Mouse (Mus musculus): ENCODE results near the gene Cdkl3. TPM values are rescaled to one million over a fixed set of nuclear protein-coding genes. Genes with fewer than 3 reads are reported as not detected.

Gene Cdkl3
- polyA plus RNA-seq, 1 experiment from 2014 or later, result 20.4 TPM

DNA sequence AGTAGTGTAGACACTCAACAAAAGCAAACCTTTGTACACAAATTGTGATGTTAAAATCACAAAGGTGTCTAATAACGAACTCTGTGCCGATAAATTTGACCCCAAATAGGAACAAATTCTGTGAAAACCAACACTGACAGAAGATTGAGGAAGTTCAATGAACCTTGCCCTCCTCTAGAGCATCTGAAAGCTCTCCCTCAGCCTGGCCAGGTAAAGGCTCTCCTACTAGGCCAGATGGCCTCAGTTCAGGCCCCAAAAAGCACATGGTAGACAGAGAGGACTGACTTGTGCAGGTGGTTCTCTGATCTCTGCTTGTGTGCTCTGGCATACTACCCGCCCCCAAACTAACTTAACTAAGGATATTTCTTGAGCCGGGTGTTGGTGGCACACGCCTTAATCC, 58.4 kb downstream of the Cdkl3 start:
- H3K36me3 ChIP-seq (ENCODE audit: control insufficient read depth, insufficient read depth, low read length), result no peaks in the 10 kb centered on the region
- 98% methylated on average over 5 of the region's 5 CpGs for WGBS
- ATAC-seq (no peak), DNase-seq (ENCODE audit: low spot score) (no peak)
- H3K4me2 ChIP-seq (ENCODE audit: low read length), result no peak overlapping the region
- no peaks in the 10 kb centered on the region for H3K9me3 ChIP-seq (replicated peaks; ENCODE audit: control insufficient read depth, low read length)
- no peak overlapping the region for H3K9ac ChIP-seq (ENCODE audit: low read length)
- no peak overlapping the region for H3K4me3 ChIP-seq (ENCODE audit: low read depth, low read length)
- no peaks in the 10 kb centered on the region for H3K27me3 ChIP-seq (replicated peaks; ENCODE audit: control insufficient read depth, insufficient read depth, low read length)
- H3K4me1 ChIP-seq (ENCODE audit: control insufficient read depth, insufficient read depth, low read length), result no peaks in the 10 kb centered on the region
- no peak overlapping the region for H3K27ac ChIP-seq (ENCODE audit: low read depth, low read length)

DNA sequence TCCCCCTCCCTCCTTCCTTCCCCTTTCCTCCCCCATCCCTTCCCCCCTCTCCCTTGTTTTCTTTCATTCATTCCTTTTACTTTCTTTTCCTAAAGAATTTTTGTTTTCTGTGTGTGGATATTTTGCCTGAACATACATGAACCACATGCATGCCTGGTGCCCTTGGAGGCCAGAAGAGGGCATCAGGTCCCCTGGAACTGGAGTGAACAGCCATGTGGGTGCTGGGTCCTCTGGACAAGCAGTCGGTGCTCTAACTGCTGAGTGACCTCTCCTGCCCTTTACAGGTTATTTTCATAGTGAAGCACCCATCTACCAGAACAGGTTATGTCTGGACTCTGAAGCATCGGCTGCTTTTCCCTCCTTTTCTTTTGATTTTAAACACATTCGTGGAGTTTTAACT, 60.4 kb downstream of the Cdkl3 start:
- Histone ChIP-seq H3K4me1 (ENCODE audit: control insufficient read depth, insufficient read depth, low read length) (no peaks in the 10 kb centered on the region), H3K4me2 (ENCODE audit: low read length) (no peak overlapping the region), H3K27me3 (replicated peaks; ENCODE audit: control insufficient read depth, insufficient read depth, low read length) (no peaks in the 10 kb centered on the region), H3K9me3 (replicated peaks; ENCODE audit: control insufficient read depth, low read length) (no peaks in the 10 kb centered on the region), H3K27ac (ENCODE audit: low read depth, low read length) (no peak overlapping the region), H3K36me3 (ENCODE audit: control insufficient read depth, insufficient read depth, low read length) (no peaks in the 10 kb centered on the region), H3K9ac (ENCODE audit: low read length) (no peak overlapping the region), H3K4me3 (ENCODE audit: low read depth, low read length) (no peak overlapping the region)
- WGBS, result 62% methylated on average over 3 of the region's 3 CpGs
- DNase-seq (ENCODE audit: low spot score) (no peak), ATAC-seq (no peak)

- Histone ChIP-seq H3K27ac (ENCODE audit: low read depth, low read length) (no peak overlapping the region), H3K9ac (ENCODE audit: low read length) (0 out of 2 replicates have a peak overlapping the region, but pooled peaks have one; percentile 7), H3K4me2 (ENCODE audit: low read length) (no peak overlapping the region), H3K4me3 (ENCODE audit: low read depth, low read length) (no peak overlapping the region), H3K36me3 (ENCODE audit: control insufficient read depth, insufficient read depth, low read length) (no peaks in the 10 kb centered on the region), H3K4me1 (ENCODE audit: control insufficient read depth, insufficient read depth, low read length) (no peaks in the 10 kb centered on the region), H3K9me3 (replicated peaks; ENCODE audit: control insufficient read depth, low read length) (no peaks in the 10 kb centered on the region), H3K27me3 (replicated peaks; ENCODE audit: control insufficient read depth, insufficient read depth, low read length) (no peaks in the 10 kb centered on the region)
- DNase-seq (ENCODE audit: low spot score) (no peak), ATAC-seq (no peak)
- 9% methylated on average over 5 of the region's 5 CpGs for WGBS
Observed at GRCm38 (mm10) chr11:52065841-52066240, 61.8 kb downstream of the Cdkl3 start.

DNA sequence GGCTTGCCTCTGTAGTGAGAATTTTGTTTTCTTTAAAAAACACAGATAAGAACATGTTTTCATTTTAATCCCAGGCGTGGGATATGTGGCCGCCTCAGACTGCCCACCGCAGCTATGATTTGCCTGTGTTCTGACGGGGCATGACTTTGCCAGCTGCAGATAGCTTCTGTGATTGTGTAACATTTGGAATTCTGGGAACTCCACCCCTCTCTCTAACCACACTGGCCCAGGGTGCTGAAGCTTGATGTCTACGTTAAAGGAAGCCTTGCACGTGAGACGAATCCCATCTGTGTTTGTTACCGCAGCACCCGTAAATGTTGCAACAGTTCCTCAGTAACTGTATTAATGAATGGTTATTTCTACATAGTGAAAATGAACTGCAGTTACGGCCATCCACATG, 67.7 kb downstream of the Cdkl3 start:
- WGBS, result 89% methylated on average over 10 of the region's 10 CpGs
- Histone ChIP-seq H3K27me3 (replicated peaks; ENCODE audit: control insufficient read depth, insufficient read depth, low read length) (no peaks in the 10 kb centered on the region), H3K27ac (ENCODE audit: low read depth, low read length) (no peak overlapping the region), H3K4me1 (ENCODE audit: control insufficient read depth, insufficient read depth, low read length) (no peaks in the 10 kb centered on the region), H3K4me2 (ENCODE audit: low read length) (no peak overlapping the region), H3K9ac (ENCODE audit: low read length) (no peak overlapping the region), H3K36me3 (ENCODE audit: control insufficient read depth, insufficient read depth, low read length) (no peaks in the 10 kb centered on the region), H3K4me3 (ENCODE audit: low read depth, low read length) (no peak overlapping the region), H3K9me3 (replicated peaks; ENCODE audit: control insufficient read depth, low read length) (no peaks in the 10 kb centered on the region)
- DNase-seq (ENCODE audit: low spot score) (no peak), ATAC-seq (no peak)

DNA sequence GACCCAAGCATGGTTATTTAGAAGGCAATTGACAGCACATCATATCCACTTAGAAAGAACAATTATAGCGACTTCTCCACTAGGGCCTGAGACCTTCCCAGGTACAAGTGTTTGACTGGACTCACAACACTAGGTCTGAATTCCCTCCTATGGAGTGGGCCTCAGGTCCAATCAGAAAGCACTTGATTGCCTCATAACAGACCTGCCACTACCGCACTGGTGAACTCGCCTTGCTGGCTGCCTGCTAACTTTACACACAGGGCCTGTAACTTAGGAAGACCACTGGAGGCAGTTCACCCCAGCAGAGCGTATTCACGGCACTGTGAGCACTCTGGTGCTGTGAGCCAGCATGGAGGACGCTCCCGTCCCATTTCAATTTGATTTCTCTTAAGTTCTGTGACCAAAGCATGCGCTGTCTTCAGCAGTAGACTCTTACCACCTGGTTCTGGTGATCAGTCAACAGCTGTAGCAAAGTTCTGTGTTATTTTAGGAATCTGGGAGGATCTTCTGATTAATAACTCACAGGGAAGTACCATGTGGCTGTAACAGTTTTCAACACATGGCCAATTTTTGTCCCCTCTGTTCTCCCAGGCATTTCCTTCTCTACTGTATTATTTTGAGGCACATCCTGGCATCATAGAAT, 69.6 kb downstream of the Cdkl3 start:
- DNase-seq (ENCODE audit: low spot score), result no peak
- no peak overlapping the region for H3K27ac ChIP-seq (ENCODE audit: low read depth, low read length)
- no peak overlapping the region for H3K9ac ChIP-seq (ENCODE audit: low read length)
- no peaks in the 10 kb centered on the region for H3K36me3 ChIP-seq (ENCODE audit: control insufficient read depth, insufficient read depth, low read length)
- no peaks in the 10 kb centered on the region for H3K27me3 ChIP-seq (replicated peaks; ENCODE audit: control insufficient read depth, insufficient read depth, low read length)
- no peak for ATAC-seq
- 83% methylated on average over 8 of the region's 8 CpGs for WGBS
- no peaks in the 10 kb centered on the region for H3K9me3 ChIP-seq (replicated peaks; ENCODE audit: control insufficient read depth, low read length)
- no peak overlapping the region for H3K4me2 ChIP-seq (ENCODE audit: low read length)
- no peaks in the 10 kb centered on the region for H3K4me1 ChIP-seq (ENCODE audit: control insufficient read depth, insufficient read depth, low read length)
- no peak overlapping the region for H3K4me3 ChIP-seq (ENCODE audit: low read depth, low read length)

DNA sequence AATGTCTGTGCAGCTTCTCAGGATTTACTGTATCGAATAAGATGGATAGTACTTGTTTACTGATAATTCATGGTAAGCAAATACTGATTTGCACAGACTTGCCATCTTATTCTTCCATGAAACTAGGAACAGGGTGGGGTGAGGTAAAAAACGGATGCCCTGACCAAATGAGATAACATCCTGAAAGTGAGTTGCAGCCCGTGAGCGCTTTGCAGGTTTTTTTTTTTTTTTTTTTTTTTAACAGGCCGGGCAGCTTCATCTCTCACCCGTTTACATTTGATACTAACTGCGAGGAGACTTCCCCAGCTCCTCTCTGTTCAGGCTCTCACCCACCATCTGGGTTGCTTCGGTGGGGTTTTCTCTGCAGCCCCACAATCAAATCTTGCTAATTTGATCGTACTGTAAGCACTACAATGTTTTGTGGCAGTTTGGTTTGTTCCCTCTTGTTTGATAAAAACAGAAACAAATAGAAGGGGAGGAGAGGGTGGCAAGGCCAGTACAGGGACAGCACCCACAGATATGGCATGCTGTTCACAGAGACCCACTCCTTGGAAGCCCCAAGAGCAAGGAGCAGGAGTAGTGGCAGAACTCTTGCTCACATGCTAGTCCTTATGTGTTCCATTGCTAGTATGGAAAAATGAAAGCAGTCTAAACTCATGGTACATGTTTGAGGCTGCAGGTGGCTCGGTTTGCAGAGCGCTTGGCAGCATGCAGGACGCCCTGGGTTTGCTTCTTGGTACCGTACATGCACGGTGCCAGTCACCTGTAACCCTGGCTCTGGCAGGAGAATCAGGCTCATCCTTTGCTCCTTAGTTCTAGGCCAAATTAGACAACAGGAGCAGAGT, 70.8 kb downstream of the Cdkl3 start:
- H3K27me3 ChIP-seq (replicated peaks; ENCODE audit: control insufficient read depth, insufficient read depth, low read length), result no peaks in the 10 kb centered on the region
- ATAC-seq, result no peak
- 77% methylated on average over 14 of the region's 14 CpGs for WGBS
- H3K27ac ChIP-seq (ENCODE audit: low read depth, low read length), result no peak overlapping the region
- no peaks in the 10 kb centered on the region for H3K4me1 ChIP-seq (ENCODE audit: control insufficient read depth, insufficient read depth, low read length)
- H3K36me3 ChIP-seq (ENCODE audit: control insufficient read depth, insufficient read depth, low read length), result no peaks in the 10 kb centered on the region
- H3K4me3 ChIP-seq (ENCODE audit: low read depth, low read length), result no peak overlapping the region
- no peak overlapping the region for H3K4me2 ChIP-seq (ENCODE audit: low read length)
- H3K9me3 ChIP-seq (replicated peaks; ENCODE audit: control insufficient read depth, low read length), result no peaks in the 10 kb centered on the region
- no peak for DNase-seq (ENCODE audit: low spot score)
- no peak overlapping the region for H3K9ac ChIP-seq (ENCODE audit: low read length)

DNA sequence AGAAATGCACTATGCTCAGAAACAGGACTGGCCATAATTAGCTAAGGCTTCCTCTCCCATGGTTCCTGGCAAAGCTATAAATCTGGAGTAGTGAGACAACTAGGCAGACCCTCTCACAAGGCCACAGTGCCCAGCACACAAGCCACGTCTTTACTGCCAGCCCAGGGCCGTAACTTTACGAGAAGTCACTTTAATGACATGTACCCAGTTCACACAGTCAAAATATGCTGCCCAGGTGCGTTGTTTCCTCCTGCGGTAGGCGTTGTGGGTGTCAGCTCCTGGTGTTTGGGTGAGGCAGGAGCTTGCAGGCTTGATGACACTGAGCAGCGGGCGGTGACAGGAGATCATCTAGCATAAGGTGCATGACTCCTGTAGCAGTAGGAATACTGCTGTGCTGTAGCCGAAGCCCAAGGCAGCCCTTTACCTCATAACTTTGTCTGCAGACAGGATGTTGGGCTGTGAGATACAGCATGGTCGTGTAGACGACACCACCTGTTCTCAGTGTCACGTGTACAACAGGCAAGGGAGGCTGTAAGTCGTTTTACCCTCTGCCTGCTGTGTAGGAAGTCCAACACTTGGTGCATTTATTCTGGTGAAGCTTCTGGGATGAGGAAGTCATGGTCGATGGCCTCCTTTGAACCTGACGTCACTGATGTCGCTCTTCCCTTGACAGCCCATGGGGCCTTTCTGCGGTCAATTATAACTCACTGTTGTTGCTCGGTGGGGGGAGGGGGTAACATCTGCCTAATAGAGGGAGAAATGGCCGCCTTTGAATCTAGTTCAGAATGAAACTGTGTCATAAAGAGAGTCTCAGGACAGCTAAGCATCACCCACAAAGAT, 72.0 kb downstream of the Cdkl3 start:
- no peaks in the 10 kb centered on the region for H3K4me1 ChIP-seq (ENCODE audit: control insufficient read depth, insufficient read depth, low read length)
- no peak overlapping the region for H3K4me3 ChIP-seq (ENCODE audit: low read depth, low read length)
- no peaks in the 10 kb centered on the region for H3K36me3 ChIP-seq (ENCODE audit: control insufficient read depth, insufficient read depth, low read length)
- H3K9me3 ChIP-seq (replicated peaks; ENCODE audit: control insufficient read depth, low read length), result no peaks in the 10 kb centered on the region
- H3K4me2 ChIP-seq (ENCODE audit: low read length), result no peak overlapping the region
- H3K9ac ChIP-seq (ENCODE audit: low read length), result no peak overlapping the region
- ATAC-seq, result no peak
- H3K27ac ChIP-seq (ENCODE audit: low read depth, low read length), result no peak overlapping the region
- 86% methylated on average over 19 of the region's 19 CpGs for WGBS
- no peak for DNase-seq (ENCODE audit: low spot score)
- H3K27me3 ChIP-seq (replicated peaks; ENCODE audit: control insufficient read depth, insufficient read depth, low read length), result no peaks in the 10 kb centered on the region

DNA sequence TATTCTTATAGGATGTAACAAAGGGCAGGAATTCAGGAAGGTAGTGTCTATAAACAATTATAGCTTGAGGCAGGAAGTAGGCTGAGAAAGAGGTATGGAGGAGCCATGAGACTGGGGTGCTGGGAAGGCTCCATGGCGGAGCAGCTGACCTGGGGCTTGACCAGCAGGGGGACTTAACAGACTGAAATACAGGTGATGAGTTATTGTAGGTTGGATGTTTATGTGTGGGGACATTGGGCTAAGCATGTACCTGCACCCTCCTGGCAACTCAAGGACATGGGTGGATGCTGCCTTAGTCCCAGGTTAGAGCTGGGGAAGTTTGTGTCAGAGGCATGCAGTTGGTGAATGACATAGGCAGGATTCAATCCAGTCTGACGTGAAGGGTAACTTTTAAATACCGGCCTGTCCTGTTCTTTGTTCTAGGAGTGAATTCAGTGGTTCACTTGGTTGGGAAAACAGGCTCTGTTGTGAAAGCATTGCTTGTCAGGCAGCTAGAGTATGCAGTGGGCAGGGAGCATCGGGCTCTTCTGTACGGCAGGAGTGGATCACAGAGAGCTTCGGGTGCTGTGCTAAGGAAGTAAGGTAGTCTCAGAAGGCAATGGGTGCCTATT, 72.8 kb downstream of the Cdkl3 start:
- no peak overlapping the region for H3K4me2 ChIP-seq (ENCODE audit: low read length)
- no peaks in the 10 kb centered on the region for H3K27me3 ChIP-seq (replicated peaks; ENCODE audit: control insufficient read depth, insufficient read depth, low read length)
- no peaks in the 10 kb centered on the region for H3K36me3 ChIP-seq (ENCODE audit: control insufficient read depth, insufficient read depth, low read length)
- H3K9me3 ChIP-seq (replicated peaks; ENCODE audit: control insufficient read depth, low read length), result no peaks in the 10 kb centered on the region
- no peak for ATAC-seq
- H3K27ac ChIP-seq (ENCODE audit: low read depth, low read length), result no peak overlapping the region
- H3K4me1 ChIP-seq (ENCODE audit: control insufficient read depth, insufficient read depth, low read length), result no peaks in the 10 kb centered on the region
- H3K9ac ChIP-seq (ENCODE audit: low read length), result no peak overlapping the region
- H3K4me3 ChIP-seq (ENCODE audit: low read depth, low read length), result no peak overlapping the region
- 83% methylated on average over 6 of the region's 6 CpGs for WGBS
- DNase-seq (ENCODE audit: low spot score), result no peak
